Mouse (Mus musculus) MEL (cell line): ENCODE measurements around the gene Ppil6. TPM values are rescaled to one million over a fixed set of nuclear protein-coding genes. Genes with fewer than 3 reads are reported as not detected.

ENCODE experiments used
- DNase-seq: peaks from one replicate; pipeline ENCODE4 v3.0.0; 2011; ENCODE audit warnings: low read depth, low spot score
- H3K27ac ChIP-seq: 2 replicates; pipeline ENCODE4 v1.5.1; 2012; ENCODE audit warnings: low read depth, mild to moderate bottlenecking, control low read depth, low read length, moderate library complexity; ENCODE audit not compliant: control insufficient read depth
- H3K27me3 ChIP-seq, 2 experiments: fragments of 150-350 bp in 1 of 2; sonication (generic) in 1 of 2; 2 replicates each; pipeline ENCODE4 v1.6.1; 2012; ENCODE audit warnings: low read length in 2 of 2, mild to moderate bottlenecking in 2 of 2, improper control_type of control experiment in 1 of 2, moderate library complexity in 1 of 2; ENCODE audit not compliant: insufficient read depth in 2 of 2, control insufficient read depth in 1 of 2
- H3K36me3 ChIP-seq, 2 experiments: 2 replicates each; pipeline ENCODE4 v1.6.1; 2012 to 2014; ENCODE audit warnings: low read length in 2 of 2, improper control_type of control experiment in 1 of 2, inconsistent platforms in 1 of 2, mild to moderate bottlenecking in 1 of 2; ENCODE audit not compliant: insufficient read depth in 2 of 2, control insufficient read depth in 1 of 2
- H3K4me1 ChIP-seq, 2 experiments: fragments of 150-350 bp in 1 of 2; sonication (generic) in 1 of 2; 2 replicates each; pipeline ENCODE4 v1.6.1; 2012; ENCODE audit warnings: low read length in 2 of 2, improper control_type of control experiment in 1 of 2, mild to moderate bottlenecking in 1 of 2; ENCODE audit not compliant: insufficient read depth in 2 of 2, control insufficient read depth in 1 of 2
- H3K4me3 ChIP-seq, 2 experiments: fragments of 150-350 bp in 1 of 2; sonication (generic) in 1 of 2; 2 replicates each; pipeline ENCODE4 v1.5.1; 2012; ENCODE audit warnings: low read depth in 2 of 2, low read length in 2 of 2, mild to moderate bottlenecking in 2 of 2, moderate library complexity in 2 of 2, control low read depth in 1 of 2, improper control_type of control experiment in 1 of 2; ENCODE audit not compliant: control insufficient read depth in 1 of 2, insufficient read depth in 1 of 2
- H3K79me2 ChIP-seq: 2 replicates; pipeline ENCODE4 v1.6.1; 2012; ENCODE audit warnings: mild to moderate bottlenecking, low read length, moderate library complexity; ENCODE audit not compliant: control insufficient read depth, poor library complexity, insufficient read depth
- H3K9ac ChIP-seq: 2 replicates; pipeline ENCODE4 v1.6.1; 2012; ENCODE audit warnings: low read depth, mild to moderate bottlenecking, control low read depth, low read length, moderate library complexity; ENCODE audit not compliant: control insufficient read depth, poor library complexity, severe bottlenecking
- H3K9me3 ChIP-seq: fragments of 150-350 bp; sonication (generic); replicated peaks from 2 replicates; pipeline ENCODE4 v1.6.1; 2012; ENCODE audit warnings: mild to moderate bottlenecking, low read length, improper control_type of control experiment, moderate library complexity; ENCODE audit not compliant: insufficient read depth
- CTCF ChIP-seq, 3 experiments: IDR thresholded peaks in 2 of 3; conservative IDR thresholded peaks in 1 of 3; 2 replicates each; pipeline ENCODE4 v1.5.1; 2011 to 2012; ENCODE audit warnings: low read length in 3 of 3, low read depth in 2 of 3, mild to moderate bottlenecking in 2 of 3, improper control_type of control experiment in 1 of 3, inconsistent platforms in 1 of 3, mixed read lengths in 1 of 3, moderate library complexity in 1 of 3; ENCODE audit not compliant: control insufficient read depth in 1 of 3, insufficient read depth in 1 of 3, poor library complexity in 1 of 3, severe bottlenecking in 1 of 3
- E2F4 ChIP-seq: IDR thresholded peaks from 2 replicates; pipeline ENCODE4 v1.6.1; 2011; ENCODE audit warnings: low read depth, low read length, improper control_type of control experiment, borderline replicate concordance
- JUND ChIP-seq: IDR thresholded peaks from 2 replicates; pipeline ENCODE4 v1.6.1; 2011; ENCODE audit warnings: low read depth, mild to moderate bottlenecking, improper control_type of control experiment, low read length
- MAX ChIP-seq: IDR thresholded peaks from 2 replicates; pipeline ENCODE4 v1.6.1; 2011; ENCODE audit warnings: low read length, improper control_type of control experiment
- MAZ ChIP-seq: IDR thresholded peaks from 2 replicates; pipeline ENCODE4 v1.6.1; 2012; ENCODE audit warnings: low read depth, mild to moderate bottlenecking, inconsistent platforms, low read length, improper control_type of control experiment
- MXI1 ChIP-seq: IDR thresholded peaks from 2 replicates; pipeline ENCODE4 v1.6.1; 2011; ENCODE audit warnings: mild to moderate bottlenecking, low read depth, low read length, improper control_type of control experiment
- NELFE ChIP-seq: IDR thresholded peaks from 2 replicates; pipeline ENCODE4 v1.6.1; 2011; ENCODE audit warnings: low read depth, low read length, improper control_type of control experiment
- POLR2A ChIP-seq, 2 experiments: IDR thresholded peaks; 2 replicates each; pipeline ENCODE4 v1.6.1; 2011 to 2012; ENCODE audit warnings: low read length in 2 of 2, mild to moderate bottlenecking in 2 of 2, control low read depth in 1 of 2, improper control_type of control experiment in 1 of 2, low read depth in 1 of 2, moderate library complexity in 1 of 2; ENCODE audit not compliant: control insufficient read depth in 1 of 2, insufficient read depth in 1 of 2, poor library complexity in 1 of 2
- SMC3 ChIP-seq: IDR thresholded peaks from 2 replicates; pipeline ENCODE4 v1.6.1; 2011; ENCODE audit warnings: low read depth, low read length, improper control_type of control experiment
- TAL1 ChIP-seq: IDR thresholded peaks from 2 replicates; pipeline ENCODE4 v1.6.1; 2012; ENCODE audit warnings: mild to moderate bottlenecking, inconsistent platforms, low read length, moderate library complexity, mixed read lengths
- TBP ChIP-seq: IDR thresholded peaks from 2 replicates; pipeline ENCODE4 v1.8.0; 2011; ENCODE audit warnings: low read depth, low read length, improper control_type of control experiment
- UBTF ChIP-seq: IDR thresholded peaks from 2 replicates; pipeline ENCODE4 v1.6.1; 2012; ENCODE audit warnings: low read depth, mild to moderate bottlenecking, inconsistent platforms, low read length, improper control_type of control experiment, moderate library complexity, borderline replicate concordance; ENCODE audit not compliant: insufficient read depth
- USF1 ChIP-seq: IDR thresholded peaks from 2 replicates; pipeline ENCODE4 v1.6.1; 2014; ENCODE audit warnings: low read depth, mild to moderate bottlenecking, inconsistent platforms, low read length, improper control_type of control experiment, moderate library complexity
- ZMIZ1 ChIP-seq: IDR thresholded peaks from 2 replicates; pipeline ENCODE4 v1.6.1; 2012; ENCODE audit warnings: low read depth, mild to moderate bottlenecking, inconsistent platforms, low read length, improper control_type of control experiment, moderate library complexity
- ZNF384 ChIP-seq: IDR thresholded peaks from 2 replicates; pipeline ENCODE4 v1.6.1; 2012; ENCODE audit warnings: low read depth, mild to moderate bottlenecking, inconsistent platforms, low read length, improper control_type of control experiment
- polyA plus RNA-seq, 2 experiments: library from polyadenylated mRNA; stranded (reverse) in 1 of 2; unstranded in 1 of 2; fragments of >175 nt in 1 of 2; fragments of >200 nt in 1 of 2; gene quantifications; 2 replicates each; pipeline versions ENCODE4 v1.2.1 to v1.2.4; 2012; ENCODE audit warnings: low replicate concordance in 2 of 2, low read depth in 1 of 2; ENCODE audit not compliant: insufficient read length in 2 of 2, insufficient read depth in 1 of 2, missing spikeins in 1 of 2
- total RNA-seq: library from RNA; depleted of rRNA; stranded (reverse); fragments of 300-350 nt; gene quantifications from 2 replicates; pipeline ENCODE4 v1.2.3, GENCODE M21; 2012

Gene Ppil6
- total and polyA plus RNA-seq, 3 experiments = not detected

DNA sequence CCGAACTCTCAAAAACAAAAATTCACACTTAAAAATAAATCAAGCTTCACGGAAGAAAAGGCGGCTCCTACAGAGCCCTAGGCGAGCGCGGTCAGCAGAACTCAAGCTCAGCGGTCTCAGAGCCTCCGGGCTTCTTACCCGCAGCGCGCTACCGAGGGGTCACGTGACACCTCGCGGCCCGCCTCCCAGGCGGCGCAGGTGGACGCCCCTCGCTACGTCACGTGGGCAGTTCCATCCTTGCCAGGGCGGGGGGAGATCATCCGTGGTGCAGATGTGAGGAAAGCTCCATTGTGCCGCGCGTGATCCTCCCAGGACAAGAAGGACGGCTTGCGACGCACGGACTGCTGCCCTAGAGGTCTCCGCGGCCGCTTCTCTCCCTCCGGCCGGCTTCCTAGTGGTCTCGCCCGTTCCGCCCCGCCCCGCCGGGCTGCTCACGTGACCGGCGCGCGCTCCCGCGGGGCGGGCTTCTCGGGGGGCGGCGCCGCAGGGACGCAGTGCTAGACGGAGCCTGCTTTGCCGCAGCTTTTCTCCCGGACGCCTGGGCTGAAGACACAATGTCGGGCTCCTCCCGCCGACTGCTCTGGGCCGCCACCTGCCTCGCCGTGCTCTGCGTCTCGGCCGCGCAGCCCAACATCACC is 28.9 kb downstream of the Ppil6 start, which contains the start of gene Cd164 (continued):
- TF ChIP-seq POLR2A (IDR thresholded peaks at IDR 0.05; ENCODE audit: control insufficient read depth in 1 of 2, insufficient read depth in 1 of 2, low read depth in 1 of 2, low read length in 2 of 2, poor library complexity in 1 of 2) = peak; percentile 65 to 93
- peak; percentile 94 for TF ChIP-seq ZMIZ1
- peak; percentile 94 for TF ChIP-seq NELFE

DNA sequence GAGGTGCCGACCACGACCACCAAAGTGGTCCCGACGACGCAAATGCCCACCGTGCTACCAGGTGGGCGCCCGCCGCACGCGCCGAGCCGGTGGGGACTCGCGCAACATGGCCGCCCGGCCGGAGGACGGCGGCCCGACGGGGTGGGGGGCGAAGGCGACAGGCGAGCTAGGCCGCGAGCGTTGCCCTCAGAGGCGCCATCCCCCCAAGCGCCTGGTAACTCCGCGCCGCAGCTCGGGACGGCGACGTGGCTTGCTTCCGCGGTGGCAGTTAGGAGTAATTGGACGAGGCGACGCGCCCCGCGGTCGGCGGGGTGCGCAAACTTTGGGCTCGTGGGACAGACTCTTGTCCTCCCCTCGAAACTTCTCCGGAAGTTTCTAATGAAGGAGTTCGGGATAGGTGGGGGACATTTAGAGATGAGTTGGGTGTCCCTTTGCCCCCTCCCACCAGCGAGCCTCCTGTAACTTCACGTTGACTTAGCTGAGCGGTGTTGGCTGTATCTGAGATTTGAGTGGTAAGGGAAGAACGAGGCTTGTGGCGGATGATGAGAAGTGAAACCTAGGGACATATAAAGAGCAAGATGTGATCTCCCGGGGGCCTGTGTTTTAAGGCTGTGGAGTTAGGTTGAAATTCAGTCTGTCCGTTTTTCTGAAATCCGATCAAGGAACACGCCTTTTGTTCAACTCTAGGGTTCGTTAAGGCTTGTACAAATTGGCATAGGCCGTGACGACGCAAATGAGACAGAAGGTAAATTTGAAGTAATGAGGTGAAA is 29.6 kb downstream of the Ppil6 start:
- DNase-seq = peak; percentile 76
- Histone ChIP-seq H3K27ac (peak overlapping the region; percentile 78), H3K9ac (peak overlapping the region; percentile 96), H3K27me3 (no peaks in the 10 kb centered on the region), H3K79me2 (peaks cover 28% of the 10 kb centered on the region), H3K36me3 (peaks cover 3 to 38% of the 10 kb centered on the region in 2 experiments; a peak in 3 of 4 replicates), H3K4me1 (peaks cover 13 to 22% of the 10 kb centered on the region in 2 experiments), H3K4me3 (peak overlapping the region; percentile 75 to 81), H3K9me3 (no peaks in the 10 kb centered on the region)
- TF ChIP-seq SMC3 (no peak), TBP (0 out of 2 replicates have a peak, but pooled peaks have one; percentile 13), JUND (no peak), MAX (peak; percentile 10; the same call in 1 of the 2 replicates), POLR2A (IDR thresholded peaks at IDR 0.05; ENCODE audit: control insufficient read depth in 1 of 2, insufficient read depth in 1 of 2, low read depth in 1 of 2, low read length in 2 of 2, poor library complexity in 1 of 2) (no peak), E2F4 (no peak), ZMIZ1 (peak; percentile 9; the same call in 1 of the 2 replicates), UBTF (no peak), MAZ (peak; percentile 6; the same call in 1 of the 2 replicates), TAL1 (no peak), CTCF (IDR thresholded peaks at IDR 0.05 in 2 of 3, conservative IDR thresholded peaks at IDR 0.05 in 1 of 3; ENCODE audit: control insufficient read depth in 1 of 3, insufficient read depth in 1 of 3, low read depth in 2 of 3, low read length in 3 of 3, poor library complexity in 1 of 3, severe bottlenecking in 1 of 3) (no peak), USF1 (no peak), MXI1 (peak; percentile 79; the same call in 1 of the 2 replicates)

DNA sequence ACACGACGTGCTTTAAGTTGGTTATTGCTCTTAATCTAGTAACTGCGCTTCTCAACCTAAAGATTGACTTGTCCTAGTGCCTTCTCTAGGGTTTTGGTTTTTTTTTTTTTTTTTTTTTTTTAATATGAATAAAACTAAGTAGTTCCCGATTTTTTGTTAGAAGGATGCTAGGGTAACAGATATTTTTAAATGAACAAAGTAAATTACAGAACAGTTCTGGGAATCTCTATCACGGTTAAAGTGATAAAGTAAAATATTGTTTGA is 30.1 kb downstream of the Ppil6 start:
- TF ChIP-seq ZNF384 (peak; percentile 70), POLR2A (IDR thresholded peaks at IDR 0.05; ENCODE audit: control insufficient read depth in 1 of 2, insufficient read depth in 1 of 2, low read depth in 1 of 2, low read length in 2 of 2, poor library complexity in 1 of 2) (no peak)
- no peak for DNase-seq
- Histone ChIP-seq H3K27ac (no peak overlapping the region), H3K4me1 (peaks cover 15 to 25% of the 10 kb centered on the region in 2 experiments), H3K9me3 (no peaks in the 10 kb centered on the region), H3K9ac (peak overlapping the region; percentile 96), H3K36me3 (peaks cover 5 to 41% of the 10 kb centered on the region in 2 experiments; a peak in 3 of 4 replicates), H3K79me2 (peaks cover 28% of the 10 kb centered on the region), H3K27me3 (no peaks in the 10 kb centered on the region), H3K4me3 (peak overlapping the region; percentile 75 to 81)
